Mouse (Mus musculus) hindbrain, embryonic 15.5 days (tissue): ENCODE results near the gene Zfp91. TPM values are rescaled to one million over a fixed set of nuclear protein-coding genes. Genes with fewer than 3 reads are reported as not detected.
"Not testable (repeated sequence)": the region's sequence is repeated elsewhere in the genome, so short reads cannot be mapped to it uniquely, and the experiment has no call there.

Experiments used
- ATAC-seq: fragments of 200-750 bp; cut with Nextera tagmentation; 2 replicates; pipeline ENCODE4 v1.8.0; 2017; ENCODE audit warnings: low read depth, moderate number of reproducible peaks, moderate TSS enrichment; ENCODE audit not compliant: low FRiP score
- H3K27ac ChIP-seq: fragments of 300-500 bp; sonication (generic); replicated peaks from 2 replicates; pipeline ENCODE4 v1.5.1; 2015; ENCODE audit warnings: mild to moderate bottlenecking, inconsistent platforms
- H3K27me3 ChIP-seq: fragments of 300-500 bp; sonication (generic); 2 replicates; pipeline ENCODE4 v1.6.1; 2015; ENCODE audit warnings: control low read depth, inconsistent platforms
- H3K36me3 ChIP-seq: fragments of 300-500 bp; sonication (generic); 2 replicates; pipeline ENCODE4 v1.6.1; 2015; ENCODE audit warnings: control low read depth, inconsistent platforms
- H3K4me1 ChIP-seq: fragments of 300-500 bp; sonication (generic); replicated peaks from 2 replicates; pipeline ENCODE4 v1.6.1; 2015; ENCODE audit warnings: control low read depth, inconsistent platforms
- H3K4me2 ChIP-seq: fragments of 300-500 bp; sonication (generic); 2 replicates; pipeline ENCODE4 v1.6.1; 2015; ENCODE audit warnings: moderate library complexity, mild to moderate bottlenecking, inconsistent platforms
- H3K4me3 ChIP-seq: fragments of 300-500 bp; sonication (generic); 2 replicates; pipeline ENCODE4 v1.5.1; 2015; ENCODE audit warnings: mild to moderate bottlenecking, inconsistent platforms
- H3K9ac ChIP-seq: fragments of 300-500 bp; sonication (generic); 2 replicates; pipeline ENCODE4 v1.6.1; 2015; ENCODE audit warnings: inconsistent platforms
- H3K9me3 ChIP-seq: fragments of 300-500 bp; sonication (generic); 2 replicates; pipeline ENCODE4 v1.6.1; 2016; ENCODE audit warnings: control low read depth, inconsistent platforms
- WGBS: fragments of 180-500 bp; shearing (Covaris S2); methylation state at CpG from one replicate; pipeline ENCODE4 v1.1.7; 2015; 5-methylcytosine and 5-hydroxymethylcytosine counted together
- polyA plus RNA-seq: library from polyadenylated mRNA; unstranded; fragments of >200 nt; fragmentation: Nextera tagmentation; extraction: Ambion mirVana; gene quantifications from 2 replicates; pipeline ENCODE4 v1.2.1, GENCODE M21; 2015

Zfp91 gene
- polyA plus RNA-seq, 1 experiment from 2014 or later: 13.6 TPM

GRCm38 (mm10) chr19:12721596-12721995, 74.3 kb downstream of the Zfp91 start:
- 92% methylated on average over 7 of the region's 7 CpGs for WGBS

GRCm38 (mm10) chr19:12720919-12721318, 75.0 kb downstream of the Zfp91 start:
- not testable (repeated sequence) for H3K4me3 ChIP-seq, H3K9ac ChIP-seq, H3K4me2 ChIP-seq, ATAC-seq, H3K27ac ChIP-seq, H3K27me3 ChIP-seq, H3K36me3 ChIP-seq, H3K9me3 ChIP-seq, H3K4me1 ChIP-seq
- WGBS: 87% methylated on average over 5 of the region's 5 CpGs

More at GRCm38 (mm10) chr19:12721596-12721995, 74.3 kb downstream of the Zfp91 start:
- not testable (repeated sequence) for H3K4me1 ChIP-seq, H3K27me3 ChIP-seq, H3K9ac ChIP-seq, H3K9me3 ChIP-seq, H3K27ac ChIP-seq, ATAC-seq, H3K36me3 ChIP-seq, H3K4me2 ChIP-seq, H3K4me3 ChIP-seq

GRCm38 (mm10) chr19:12720463-12720862, 75.5 kb downstream of the Zfp91 start:
- H3K36me3 ChIP-seq: no peaks in the 10 kb centered on the region
- ATAC-seq: no peak
- H3K4me2 ChIP-seq: no peak overlapping the region
- no peaks in the 10 kb centered on the region for H3K27me3 ChIP-seq
- no peaks in the 10 kb centered on the region for H3K9me3 ChIP-seq
- no peak overlapping the region for H3K27ac ChIP-seq
- no peaks in the 10 kb centered on the region for H3K4me1 ChIP-seq
- no peak overlapping the region for H3K4me3 ChIP-seq
- no peak overlapping the region for H3K9ac ChIP-seq
- WGBS: 75% methylated on average over 2 of the region's 2 CpGs

DNA sequence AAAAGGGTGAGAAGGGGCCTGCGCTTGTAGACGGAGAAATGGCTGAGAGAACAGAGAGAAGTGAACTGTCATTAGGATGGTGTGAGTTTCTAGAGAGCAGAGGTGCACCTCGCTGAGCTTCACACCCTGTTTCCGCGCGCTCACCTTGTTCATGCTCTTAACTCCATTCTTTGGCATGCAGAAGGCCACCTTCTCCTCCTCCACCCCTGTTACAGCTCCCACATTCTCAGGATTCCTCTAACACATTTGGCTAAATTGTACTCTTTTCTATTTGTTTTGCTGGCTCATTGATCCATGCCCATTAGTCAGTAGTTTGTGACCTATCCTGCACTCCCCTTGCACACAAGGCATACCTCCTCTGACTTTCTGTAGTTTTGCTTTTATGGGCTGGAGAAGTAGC, 76.7 kb downstream of the Zfp91 start:
- Histone ChIP-seq H3K36me3 (no peaks in the 10 kb centered on the region), H3K27me3 (no peaks in the 10 kb centered on the region), H3K4me2 (no peak overlapping the region), H3K27ac (no peak overlapping the region), H3K4me3 (no peak overlapping the region), H3K9ac (no peak overlapping the region), H3K9me3 (no peaks in the 10 kb centered on the region), H3K4me1 (no peaks in the 10 kb centered on the region)
- ATAC-seq: no peak
- WGBS: 86% methylated on average over 6 of the region's 6 CpGs

Other genes with a start within 250 kb of the Zfp91 start
- gene Gm4952, start 196.2 kb downstream of the Zfp91 start, polyA plus RNA-seq: 0.10 and 0.31 TPM in 2 replicates
- not detected in 2 replicates for gene Glyat, start 162.8 kb downstream of the Zfp91 start, polyA plus RNA-seq
- gene Olfr1442, start 125.7 kb downstream of the Zfp91 start, polyA plus RNA-seq: not detected in 2 replicates
- not detected in 2 replicates for gene Olfr1443, start 118.0 kb downstream of the Zfp91 start, polyA plus RNA-seq
- gene Keg1, start 100.3 kb downstream of the Zfp91 start, polyA plus RNA-seq: not detected in 2 replicates
- 1.00 and 1.2 TPM in 2 replicates for gene Cntf, start 30.5 kb downstream of the Zfp91 start, polyA plus RNA-seq
- gene Lpxn, start 67 bp upstream of the Zfp91 start, polyA plus RNA-seq: 1.1 and 1.6 TPM in 2 replicates
- gene Gm5244, start 50.6 kb upstream of the Zfp91 start, polyA plus RNA-seq: not detected in 2 replicates
- gene Olfr1444, start 61.2 kb upstream of the Zfp91 start, polyA plus RNA-seq: not detected in 2 replicates
- not detected in 2 replicates for gene Olfr1445, start 87.7 kb upstream of the Zfp91 start, polyA plus RNA-seq
- not detected in 2 replicates for gene Olfr1446, start 97.4 kb upstream of the Zfp91 start, polyA plus RNA-seq
- not detected in 2 replicates for gene Olfr1447, start 107.6 kb upstream of the Zfp91 start, polyA plus RNA-seq
- gene Olfr1448, start 128.3 kb upstream of the Zfp91 start, polyA plus RNA-seq: not detected in 2 replicates
- not detected in 2 replicates for gene Olfr1449, start 134.7 kb upstream of the Zfp91 start, polyA plus RNA-seq
- gene Olfr1450, start 154.1 kb upstream of the Zfp91 start, polyA plus RNA-seq: not detected in 2 replicates
- gene Olfr1451, start 198.9 kb upstream of the Zfp91 start, polyA plus RNA-seq: not detected in 2 replicates
- not detected in 2 replicates for gene Olfr1453, start 232.2 kb upstream of the Zfp91 start, polyA plus RNA-seq